Mouse (Mus musculus) lung, postnatal 14 days (tissue): ENCODE measurements around the gene Hist1h3a.
"Not testable (repeated sequence)": the region's sequence is repeated elsewhere in the genome, so short reads cannot be mapped to it uniquely, and the experiment has no call there.

ENCODE experiments used
- DNase-seq: peaks from one replicate; pipeline ENCODE4 v3.0.0; 2021

Hist1h3a gene

DNA sequence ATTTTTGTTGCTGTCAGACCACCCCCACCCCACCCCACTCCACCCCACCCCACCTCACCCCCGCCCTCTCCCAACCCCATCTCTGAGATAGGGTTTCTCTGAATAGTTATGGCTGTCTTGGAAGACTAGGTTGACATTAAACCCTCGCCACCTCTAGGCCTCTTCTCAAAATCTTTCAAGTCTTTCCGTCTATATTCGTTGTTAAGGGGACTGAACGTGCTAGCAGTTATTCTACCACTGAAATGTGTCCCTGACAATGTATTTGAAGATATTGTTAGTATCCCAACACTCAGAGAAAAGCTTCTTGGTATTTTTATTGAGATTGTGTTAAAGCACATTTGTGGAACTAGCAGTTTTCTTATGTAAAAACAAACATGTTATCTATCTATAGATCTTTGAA lies 21.3 kb downstream of the Hist1h3a start:
- no peak for DNase-seq

DNA sequence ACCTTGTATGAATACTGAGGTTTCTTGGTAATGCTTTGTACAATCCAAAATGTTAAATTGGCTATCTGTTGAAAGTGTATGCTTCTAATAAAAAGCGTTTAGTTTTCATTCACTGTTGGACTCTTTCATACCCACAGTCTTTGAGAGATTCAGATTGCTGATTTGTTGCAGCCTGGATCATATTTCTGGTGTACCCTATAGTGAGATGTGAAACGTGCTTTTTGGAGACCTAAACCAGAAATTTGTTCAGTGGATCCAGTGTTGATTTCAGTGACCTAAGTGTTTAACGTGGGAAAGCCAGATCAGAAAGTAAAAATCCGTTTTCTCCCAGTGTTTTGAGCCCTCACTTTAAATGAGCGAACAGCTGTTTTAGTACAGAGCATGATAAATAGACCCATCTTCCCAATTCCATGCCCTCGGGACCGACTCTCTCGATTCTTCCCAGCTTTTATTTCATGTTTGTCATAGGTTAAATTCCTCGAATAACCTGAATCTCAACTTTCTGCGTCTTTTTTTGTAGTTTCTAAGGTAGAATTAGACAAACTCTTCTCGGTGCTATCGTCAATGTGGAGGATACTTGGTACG lies 21.8 kb downstream of the Hist1h3a start:
- DNase-seq = no peak

- no peak for DNase-seq
Measured at GRCm38 (mm10) chr13:23739922-23740252, 22.3 kb downstream of the Hist1h3a start.

DNA sequence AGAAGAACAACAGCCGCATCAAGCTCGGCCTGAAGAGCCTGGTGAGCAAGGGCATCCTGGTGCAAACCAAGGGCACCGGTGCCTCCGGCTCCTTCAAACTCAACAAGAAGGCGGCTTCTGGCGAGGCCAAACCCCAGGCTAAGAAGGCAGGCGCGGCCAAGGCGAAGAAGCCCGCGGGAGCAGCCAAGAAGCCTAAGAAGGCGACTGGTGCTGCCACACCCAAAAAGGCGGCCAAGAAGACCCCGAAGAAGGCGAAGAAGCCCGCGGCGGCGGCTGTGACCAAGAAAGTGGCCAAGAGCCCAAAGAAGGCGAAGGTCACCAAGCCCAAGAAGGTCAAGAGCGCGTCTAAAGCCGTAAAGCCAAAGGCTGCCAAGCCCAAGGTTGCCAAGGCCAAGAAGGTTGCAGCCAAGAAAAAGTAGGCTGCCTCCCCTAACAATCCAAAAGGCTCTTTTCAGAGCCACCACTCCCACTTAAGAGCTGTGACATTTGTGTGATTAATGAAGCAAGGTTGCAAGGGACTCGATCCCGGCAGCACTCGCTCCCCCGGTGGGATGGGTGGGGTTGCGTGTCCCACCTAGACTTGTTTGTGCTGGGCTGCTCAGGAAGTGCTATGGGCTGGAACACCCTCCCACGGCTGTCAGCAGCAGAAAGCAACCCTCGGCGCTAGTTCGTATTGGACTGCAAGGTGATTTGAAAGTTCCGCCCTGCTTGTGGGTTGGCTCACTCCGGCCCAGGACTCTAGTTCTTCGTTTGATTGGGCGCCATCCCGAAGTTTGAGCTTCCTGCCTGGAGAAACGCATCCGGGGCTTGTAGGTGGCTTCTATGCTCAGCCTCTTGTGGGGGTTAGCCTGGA lies 22.9 kb downstream of the Hist1h3a start:
- DNase-seq = peak; percentile 92

GRCm38 (mm10) chr13:23738677-23739068 lies 23.5 kb downstream of the Hist1h3a start, which contains the start of gene Hist1h1c:
Gene Hist1h1c (plus strand): TSS chr13:23738808.
- DNase-seq = peak; percentile 91

GRCm38 (mm10) chr13:23738041-23738440 lies 24.1 kb downstream of the Hist1h3a start:
- DNase-seq = no peak

GRCm38 (mm10) chr13:23737091-23737490 lies 25.1 kb downstream of the Hist1h3a start:
- no peak for DNase-seq

- no peak for DNase-seq
Measured at GRCm38 (mm10) chr13:23732156-23732804, 29.9 kb downstream of the Hist1h3a start.

GRCm38 (mm10) chr13:23730479-23730878 lies 31.7 kb downstream of the Hist1h3a start:
- no peak for DNase-seq

DNA sequence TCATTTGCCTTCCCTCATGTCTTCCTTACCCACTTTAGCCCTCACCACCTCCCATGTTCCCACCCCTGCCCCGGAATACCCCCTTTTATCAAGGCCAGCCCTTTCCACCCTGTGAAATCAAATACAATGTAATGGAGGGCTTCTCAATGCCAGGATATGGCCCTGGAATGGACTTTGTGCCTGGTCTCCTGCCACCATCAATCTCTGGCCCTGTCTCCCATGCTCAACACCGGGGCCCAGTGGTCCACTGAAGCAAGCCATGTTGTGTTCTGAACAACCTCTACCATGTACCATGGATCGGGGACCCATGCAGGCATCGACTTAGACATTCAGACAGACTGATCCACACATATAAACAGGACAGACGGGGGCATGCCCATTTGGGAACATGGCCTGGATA lies 32.5 kb downstream of the Hist1h3a start:
- DNase-seq = no peak

DNA sequence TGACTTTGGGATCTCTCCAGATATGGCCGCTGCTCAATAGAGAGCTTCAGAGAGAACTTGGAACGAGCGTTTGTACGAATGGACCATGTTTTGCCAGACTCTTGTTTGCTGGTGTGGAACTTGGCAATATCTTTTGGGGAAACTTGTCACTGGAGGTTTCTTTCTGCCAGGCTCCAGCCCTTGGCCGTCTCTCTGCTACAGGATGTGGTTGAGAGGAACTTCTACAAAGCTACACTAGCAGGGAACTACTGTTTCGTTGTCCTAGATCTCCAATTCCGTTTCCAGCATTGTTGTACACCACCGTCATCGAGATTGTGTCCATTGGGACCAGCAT lies 33.0 kb downstream of the Hist1h3a start:
- no peak for DNase-seq

DNA sequence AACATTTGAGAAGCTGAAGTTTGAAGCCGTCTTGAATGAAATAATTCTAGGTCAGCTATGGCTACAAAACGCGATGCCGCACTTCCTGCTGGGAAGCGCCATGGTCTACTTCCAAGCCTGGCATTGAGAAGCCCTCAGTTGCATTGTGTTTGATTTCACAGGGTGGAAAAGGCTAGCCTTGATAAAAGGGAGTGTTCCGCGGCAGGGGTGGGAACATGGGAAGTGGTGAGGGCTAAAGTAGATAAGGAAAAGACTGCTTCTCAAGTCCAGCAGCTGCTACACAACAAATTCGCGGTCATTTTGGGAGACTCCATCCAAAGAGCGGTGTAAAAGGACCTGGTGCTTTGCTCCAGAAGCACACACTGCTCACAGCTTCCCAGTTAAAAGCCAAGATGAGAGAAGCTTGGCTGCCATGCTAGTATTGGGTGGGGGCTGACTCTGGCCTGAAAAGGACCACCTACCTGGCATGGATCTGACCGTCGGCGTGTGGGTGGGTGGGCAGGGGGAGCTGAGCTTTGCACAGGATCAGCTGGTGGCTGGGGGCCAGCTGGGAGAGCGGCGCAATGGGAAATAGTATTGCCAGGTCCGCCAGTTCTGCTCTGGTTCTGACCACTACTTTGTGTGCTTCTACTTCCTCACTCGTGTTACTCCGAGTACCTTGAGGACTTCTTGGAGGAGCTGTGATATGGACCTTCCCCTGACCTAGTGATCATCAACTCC lies 33.6 kb downstream of the Hist1h3a start:
- no peak for DNase-seq

DNA sequence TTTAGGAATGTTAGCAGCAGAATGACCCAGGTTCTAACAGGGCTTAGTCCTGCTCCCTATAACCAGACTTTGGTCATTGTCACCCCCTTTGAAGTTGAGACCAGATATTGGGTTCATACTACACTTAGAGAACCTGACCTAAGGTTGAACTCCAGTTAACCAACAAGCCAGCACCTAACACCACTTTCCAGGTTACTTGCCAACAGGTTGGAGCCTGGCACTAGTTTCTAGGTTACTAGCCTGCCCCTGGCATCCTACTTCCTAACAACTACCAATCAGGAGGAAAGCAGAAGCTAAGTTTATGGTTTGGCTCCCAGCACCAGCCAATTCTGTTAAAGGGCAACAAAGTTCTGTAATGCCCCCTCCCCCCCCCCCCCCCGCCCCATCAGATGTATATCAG lies 37.0 kb downstream of the Hist1h3a start:
- DNase-seq = no peak

- no peak for DNase-seq
Measured at GRCm38 (mm10) chr13:23724239-23724638, 37.9 kb downstream of the Hist1h3a start.

DNA sequence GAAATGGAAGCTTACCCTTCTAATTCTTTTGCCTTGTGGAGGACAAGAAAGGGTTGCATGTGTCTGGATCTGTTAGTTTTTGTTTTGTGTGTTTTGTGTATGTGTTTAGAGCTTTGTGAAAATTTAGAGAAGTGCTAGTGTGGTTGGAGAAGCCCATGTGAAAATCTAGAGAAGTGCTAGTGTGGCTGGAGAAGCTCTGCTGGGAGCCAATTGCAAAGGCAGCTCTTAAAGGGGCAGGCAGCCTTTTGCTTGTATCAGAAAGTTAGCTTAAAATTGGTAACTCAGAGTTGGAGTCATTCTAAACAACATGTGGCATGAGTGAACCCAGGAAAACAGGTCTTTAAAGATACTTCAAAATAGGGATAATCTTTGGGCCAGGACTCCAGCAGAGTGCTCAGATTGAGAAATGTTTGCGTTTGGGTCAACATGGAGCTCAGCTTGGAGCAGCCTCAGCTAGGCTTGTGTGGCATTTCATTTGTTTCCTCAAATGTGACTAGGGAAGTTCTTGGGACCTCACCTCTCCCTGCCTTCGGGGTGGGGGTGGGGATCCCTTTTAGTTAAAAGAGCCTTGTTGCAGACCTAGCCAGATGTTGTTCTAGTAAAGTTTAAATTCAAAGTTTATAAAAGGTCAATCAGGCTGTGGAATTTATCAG lies 44.5 kb downstream of the Hist1h3a start:
- DNase-seq = not testable (repeated sequence)

DNA sequence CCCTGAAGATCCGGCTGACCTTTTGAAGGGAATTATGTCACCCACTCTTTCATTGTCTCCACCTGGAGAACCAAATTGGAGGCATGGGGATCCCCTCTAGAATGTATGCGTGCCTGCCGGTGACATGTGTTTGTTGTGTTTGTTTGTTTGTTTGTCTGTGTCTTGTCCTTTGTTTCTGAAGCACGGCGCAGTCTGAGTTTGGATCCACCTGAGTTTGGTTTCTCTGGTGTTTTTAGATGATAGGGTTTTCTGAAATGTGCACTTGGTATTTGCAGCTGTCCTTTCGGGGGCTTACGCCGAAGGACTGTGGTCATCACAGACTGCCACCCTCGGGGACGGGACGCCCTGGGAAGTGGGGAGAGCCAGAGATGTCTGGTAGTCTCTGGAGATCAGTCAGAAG lies 45.0 kb downstream of the Hist1h3a start:
- DNase-seq = no peak

DNA sequence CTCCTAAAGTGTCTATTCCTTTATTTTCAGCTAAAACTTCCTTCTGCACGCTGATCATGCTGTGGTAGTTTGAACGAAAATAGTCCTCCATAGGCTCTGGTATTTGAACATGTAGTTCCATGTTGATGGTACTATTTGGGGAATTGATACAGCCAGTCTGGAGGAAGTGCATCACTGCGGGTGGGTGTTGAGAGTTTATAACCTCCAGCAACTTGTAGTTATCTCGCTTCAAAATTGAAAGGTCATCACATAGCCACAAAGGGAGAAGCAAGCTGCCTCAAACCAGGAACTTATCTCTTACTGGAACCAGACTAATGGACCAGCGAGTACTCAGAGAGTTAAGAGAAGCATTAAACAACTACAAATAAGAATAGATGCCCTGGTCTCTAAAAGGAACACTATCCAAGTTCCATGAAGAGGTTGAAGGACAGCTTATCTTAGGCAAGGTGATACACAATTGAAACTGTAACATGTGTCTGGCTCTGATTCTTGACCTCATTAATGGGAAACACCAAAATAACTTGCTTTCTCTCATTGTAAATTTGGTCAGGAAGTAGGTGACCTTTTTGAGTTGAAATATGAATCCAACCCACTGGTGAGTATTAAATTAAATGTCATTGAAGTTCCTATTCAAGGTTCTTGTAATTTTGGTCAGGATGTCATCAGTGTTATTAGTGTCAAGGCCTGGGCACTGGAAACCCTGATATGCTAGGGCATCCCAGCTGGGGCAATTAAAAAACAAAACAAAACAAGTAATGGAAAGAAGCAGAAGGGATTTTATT lies 45.7 kb downstream of the Hist1h3a start:
- no peak for DNase-seq
